Mouse (Mus musculus) heart, postnatal 25 days (tissue): ENCODE data around the gene Rhoj. TPM values are rescaled to one million over a fixed set of nuclear protein-coding genes. Genes with fewer than 3 reads are reported as not detected.
"Not testable (repeated sequence)": the region's sequence is repeated elsewhere in the genome, so short reads cannot be mapped to it uniquely, and the experiment has no call there.

ENCODE experiments used
- DNase-seq: peaks from one replicate; pipeline ENCODE4 v3.0.0; 2022; ENCODE audit warnings: low spot score
- intact Hi-C: fragments of 180-260 bp; cut with DNase I; formaldehyde crosslinking; loops from one replicate; pipeline ENCODE4 v1.15.1; 2025
- total RNA-seq, 2 experiments: library from RNA; stranded (reverse); gene quantifications; 2 replicates each; pipeline ENCODE4 v1.2.3; 2021

The Rhoj gene
- total RNA-seq, 2 experiments from 2014 or later, result 32.2 to 41.4 TPM

- intact Hi-C loops, result no loop called here
- DNase-seq, result no peak
These were observed 32.2 kb downstream of the Rhoj start for GRCm38 (mm10) chr12:75340331-75340730.

- no peak for DNase-seq
- intact Hi-C loops, result no loop called here
These were observed 40.4 kb downstream of the Rhoj start for GRCm38 (mm10) chr12:75348551-75348950.

- DNase-seq, intact Hi-C loops: not testable (repeated sequence)
These were observed 41.4 kb downstream of the Rhoj start for GRCm38 (mm10) chr12:75349537-75349936.

GRCm38 (mm10) chr12:75350750-75351149, 42.6 kb downstream of the Rhoj start:
- intact Hi-C loops, result loop anchor here (5.0 kb wide), 1 partner anchor 38 kb away; no protein-coding TSS in a partner anchor
- DNase-seq, result no peak

- DNase-seq, result no peak
- intact Hi-C loops, result loop anchor here (5.0 kb wide), 1 partner anchor 40 kb away; no protein-coding TSS in a partner anchor
These were observed 43.7 kb downstream of the Rhoj start for GRCm38 (mm10) chr12:75351846-75352245.

GRCm38 (mm10) chr12:75352410-75352809, 44.3 kb downstream of the Rhoj start:
- intact Hi-C loops, result loop anchor here (5.0 kb wide), 1 partner anchor 40 kb away; no protein-coding TSS in a partner anchor
- no peak for DNase-seq

- intact Hi-C loops, result loop anchor here (5.0 kb wide), 1 partner anchor 42 kb away; no protein-coding TSS in a partner anchor
- DNase-seq, result no peak
These were observed 46.2 kb downstream of the Rhoj start for GRCm38 (mm10) chr12:75354354-75354753.

GRCm38 (mm10) chr12:75357781-75358180, 49.7 kb downstream of the Rhoj start:
- intact Hi-C loops, result loop anchor here (5.0 kb wide), 1 partner anchor 35 kb away; no protein-coding TSS in a partner anchor
- no peak for DNase-seq

GRCm38 (mm10) chr12:75358714-75359113, 50.6 kb downstream of the Rhoj start:
- intact Hi-C loops, result loop anchor here (5.0 kb wide), 1 partner anchor 36 kb away; no protein-coding TSS in a partner anchor
- DNase-seq, result peak; percentile 62

GRCm38 (mm10) chr12:75359500-75359899, 51.4 kb downstream of the Rhoj start:
- no peak for DNase-seq
- intact Hi-C loops, result loop anchor here (5.0 kb wide), 1 partner anchor 37 kb away; no protein-coding TSS in a partner anchor

- intact Hi-C loops, result loop anchor here (5.0 kb wide), 1 partner anchor 38 kb away; no protein-coding TSS in a partner anchor
- DNase-seq, result no peak
These were observed 51.9 kb downstream of the Rhoj start for GRCm38 (mm10) chr12:75359921-75360482.

GRCm38 (mm10) chr12:75362456-75362855, 54.3 kb downstream of the Rhoj start:
- intact Hi-C loops, result no loop called here
- DNase-seq, result no peak

GRCm38 (mm10) chr12:75364416-75364815, 56.3 kb downstream of the Rhoj start:
- intact Hi-C loops, result no loop called here

GRCm38 (mm10) chr12:75365621-75366124, 57.6 kb downstream of the Rhoj start:
- DNase-seq, result no peak
- intact Hi-C loops, result loop anchor here (5.0 kb wide), 2 partner anchors 53 to 83 kb away; no protein-coding TSS in a partner anchor

More at GRCm38 (mm10) chr12:75364416-75364815, 56.3 kb downstream of the Rhoj start:
- no peak for DNase-seq

- intact Hi-C loops, result loop anchor here (5.0 kb wide), 2 partner anchors 55 to 85 kb away; no protein-coding TSS in a partner anchor
- no peak for DNase-seq
These were observed 59.2 kb downstream of the Rhoj start for GRCm38 (mm10) chr12:75367371-75367770.

- DNase-seq, result peak; percentile 60
- intact Hi-C loops, result loop anchor here (5.0 kb wide), 2 partner anchors 56 to 86 kb away; no protein-coding TSS in a partner anchor
These were observed 60.4 kb downstream of the Rhoj start for GRCm38 (mm10) chr12:75368527-75368926.

- peak; percentile 54 for DNase-seq
- intact Hi-C loops, result loop anchor here (5.0 kb wide), 2 partner anchors 57 to 87 kb away; no protein-coding TSS in a partner anchor
These were observed 61.3 kb downstream of the Rhoj start for GRCm38 (mm10) chr12:75369418-75369851.

GRCm38 (mm10) chr12:75374437-75374836, 66.3 kb downstream of the Rhoj start:
- intact Hi-C loops, result no loop called here
- no peak for DNase-seq

- no peak for DNase-seq
- intact Hi-C loops, result loop anchor here (1.0 kb wide), 1 partner anchor 35 kb away; no protein-coding TSS in a partner anchor
These were observed 66.9 kb downstream of the Rhoj start for GRCm38 (mm10) chr12:75375060-75375459.

GRCm38 (mm10) chr12:75376126-75376525, 68.0 kb downstream of the Rhoj start:
- intact Hi-C loops, result no loop called here
- DNase-seq, result no peak

GRCm38 (mm10) chr12:75386731-75387130, 78.6 kb downstream of the Rhoj start:
- no peak for DNase-seq
- intact Hi-C loops, result loop anchor here (5.0 kb wide), 2 partner anchors 74 to 1054 kb away; no protein-coding TSS in a partner anchor
